Mouse (Mus musculus): ENCODE measurements around the gene Atox1.

DNA sequence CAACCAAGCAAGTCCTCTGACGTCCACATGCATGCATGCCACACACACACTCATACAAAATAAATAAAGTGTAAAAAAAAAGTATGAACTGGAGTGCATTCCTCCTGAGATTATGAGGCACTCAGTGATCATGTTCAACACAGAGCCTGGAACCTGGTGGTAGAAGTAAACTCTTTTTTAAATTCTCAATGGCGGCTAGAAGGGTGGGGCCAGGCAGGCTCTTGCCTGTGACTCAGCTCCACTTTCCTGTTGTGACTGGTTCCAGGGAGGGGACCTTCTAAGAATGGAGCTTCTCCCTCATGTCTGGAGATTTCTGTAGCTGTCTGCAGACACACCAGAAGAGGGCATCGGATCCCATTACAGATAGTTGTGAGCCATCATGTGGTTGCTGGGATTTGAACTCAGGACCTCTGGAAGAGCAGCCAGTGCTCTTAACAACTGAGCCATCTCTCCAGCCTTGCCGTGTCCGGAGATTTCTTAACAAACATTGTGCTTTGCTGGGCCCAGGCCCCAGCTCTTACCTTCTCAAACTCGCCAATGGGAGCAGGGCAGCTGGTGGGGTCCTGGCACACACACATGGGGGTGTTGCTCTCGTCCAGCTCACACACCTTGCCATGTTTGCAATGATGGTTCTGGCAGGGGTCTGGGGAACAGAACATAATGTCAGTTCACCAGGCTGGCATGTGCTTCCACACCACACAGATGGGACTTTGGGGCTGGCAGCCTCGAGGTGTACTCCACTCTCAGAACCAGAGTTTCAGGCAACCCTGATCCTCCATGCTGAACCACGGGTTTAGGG lies 56.2 kb downstream of the Atox1 start:
- TF ChIP-seq CTCF (IDR thresholded peaks at IDR 0.05; ENCODE audit: extremely low read depth, insufficient read length, insufficient replicate concordance, low read depth, low read length), result no peak
- no peak for TF ChIP-seq POLR2A (IDR thresholded peaks at IDR 0.05; ENCODE audit: low read depth, low read length)
